Mouse (Mus musculus): ENCODE measurements around the gene Sstr2. TPM values are rescaled to one million over a fixed set of nuclear protein-coding genes. Genes with fewer than 3 reads are reported as not detected.
A peak's percentile ranks its signal among the peaks of the same experiment; 100 is the strongest.
"Not testable (repeated sequence)": the region's sequence is repeated elsewhere in the genome, so short reads cannot be mapped to it uniquely, and the experiment has no call there.

Gene Sstr2
- polyA plus RNA-seq, 1 experiment = 0.86 TPM

DNA sequence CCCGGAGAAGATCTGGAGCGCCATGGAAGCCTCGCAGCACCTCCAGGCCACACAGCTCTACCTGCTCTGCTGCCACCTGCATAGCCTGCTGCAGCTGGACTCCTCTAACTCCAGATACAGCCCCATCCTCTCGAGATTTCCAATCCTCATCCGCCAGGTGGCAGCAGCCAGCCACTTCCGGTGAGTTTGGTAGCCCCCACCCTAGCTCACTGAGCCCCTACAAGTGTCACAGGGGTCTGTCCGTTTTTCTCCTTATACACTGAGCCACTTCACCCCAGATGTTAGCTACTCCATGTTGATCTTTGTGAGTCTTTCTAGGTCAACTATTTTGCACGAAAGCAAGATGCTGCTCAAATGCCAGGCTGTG lies 32.7 kb downstream of the Sstr2 start:
- TF ChIP-seq POLR2A (IDR thresholded peaks at IDR 0.05; ENCODE audit: low read depth, low read length) (no peak), CTCF (IDR thresholded peaks at IDR 0.05; ENCODE audit: borderline replicate concordance, insufficient read depth, low read length) (peak; percentile 30; the same call in 1 of the 2 replicates)
- peaks cover 15% of the 10 kb centered on the region for H3K4me1 ChIP-seq (ENCODE audit: control insufficient read depth, insufficient read depth, low read length)
- no peak overlapping the region for H3K4me3 ChIP-seq (ENCODE audit: insufficient read depth, low read length)
- H3K27ac ChIP-seq (ENCODE audit: insufficient read depth, low read length) = no peak overlapping the region

GRCm38 (mm10) chr11:113652516-113652915 lies 33.4 kb downstream of the Sstr2 start:
- Histone ChIP-seq H3K4me1 (ENCODE audit: control insufficient read depth, insufficient read depth, low read length) (peaks cover 15% of the 10 kb centered on the region), H3K27ac (ENCODE audit: insufficient read depth, low read length) (no peak overlapping the region), H3K4me3 (ENCODE audit: insufficient read depth, low read length) (no peak overlapping the region)
- TF ChIP-seq POLR2A (IDR thresholded peaks at IDR 0.05; ENCODE audit: low read depth, low read length) (no peak), CTCF (IDR thresholded peaks at IDR 0.05; ENCODE audit: borderline replicate concordance, insufficient read depth, low read length) (no peak)

DNA sequence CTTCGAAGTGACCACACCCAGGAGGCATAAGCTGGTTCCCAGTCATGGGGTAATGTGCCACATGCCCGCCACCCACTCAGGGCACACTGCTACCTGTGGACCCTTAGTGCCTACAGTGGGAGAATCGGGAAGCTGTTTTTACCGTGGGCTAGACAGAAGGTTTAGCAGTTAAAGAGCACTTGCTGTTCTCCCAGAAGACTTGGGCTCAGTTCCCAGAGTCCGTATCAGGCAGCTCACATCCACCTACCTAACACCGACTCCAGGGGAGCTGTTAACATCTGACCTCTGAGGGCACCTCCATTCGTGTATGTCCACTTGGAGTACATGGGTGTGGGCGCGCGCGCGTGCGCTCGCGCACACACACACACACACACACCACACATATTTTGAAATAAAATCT lies 35.0 kb downstream of the Sstr2 start:
- peaks cover 15% of the 10 kb centered on the region for H3K4me1 ChIP-seq (ENCODE audit: control insufficient read depth, insufficient read depth, low read length)
- no peak overlapping the region for H3K4me3 ChIP-seq (ENCODE audit: insufficient read depth, low read length)
- TF ChIP-seq POLR2A (IDR thresholded peaks at IDR 0.05; ENCODE audit: low read depth, low read length) = no peak
- no peak for TF ChIP-seq CTCF (IDR thresholded peaks at IDR 0.05; ENCODE audit: borderline replicate concordance, insufficient read depth, low read length)
- peak overlapping the region; percentile 72 for H3K27ac ChIP-seq (ENCODE audit: insufficient read depth, low read length)

- Histone ChIP-seq H3K4me1 (ENCODE audit: control insufficient read depth, insufficient read depth, low read length) (peaks cover 15% of the 10 kb centered on the region), H3K27ac (ENCODE audit: insufficient read depth, low read length) (peak overlapping the region; percentile 72), H3K4me3 (ENCODE audit: insufficient read depth, low read length) (no peak overlapping the region)
- TF ChIP-seq CTCF (IDR thresholded peaks at IDR 0.05; ENCODE audit: borderline replicate concordance, insufficient read depth, low read length) (no peak), POLR2A (IDR thresholded peaks at IDR 0.05; ENCODE audit: low read depth, low read length) (no peak)
Observed at GRCm38 (mm10) chr11:113654561-113655270, 35.6 kb downstream of the Sstr2 start.

DNA sequence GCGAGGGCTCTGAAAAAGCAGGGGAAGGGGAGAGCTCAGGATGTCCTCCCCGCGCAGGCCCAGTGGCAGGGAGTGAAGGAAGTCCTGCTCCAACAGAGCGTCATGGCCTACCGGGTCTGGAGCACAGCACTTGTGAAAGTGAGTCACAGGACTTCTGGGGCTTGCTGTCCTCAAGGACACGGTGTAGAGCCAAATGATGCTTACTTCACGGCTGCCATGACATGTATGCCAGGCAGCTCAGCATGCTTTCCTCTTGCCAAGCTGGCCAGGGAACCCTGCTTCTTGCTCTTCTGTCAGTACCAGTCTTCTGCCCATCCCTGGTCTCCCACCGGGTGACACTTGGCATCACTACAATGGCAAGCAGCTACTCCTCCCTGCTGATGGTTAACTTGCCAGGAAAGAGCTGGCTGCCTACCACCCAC lies 37.4 kb downstream of the Sstr2 start:
- Histone ChIP-seq H3K27ac (ENCODE audit: insufficient read depth, low read length) (no peak overlapping the region), H3K4me3 (ENCODE audit: insufficient read depth, low read length) (no peak overlapping the region), H3K4me1 (ENCODE audit: control insufficient read depth, insufficient read depth, low read length) (peaks cover 15% of the 10 kb centered on the region)
- TF ChIP-seq POLR2A (IDR thresholded peaks at IDR 0.05; ENCODE audit: low read depth, low read length) (no peak), CTCF (IDR thresholded peaks at IDR 0.05; ENCODE audit: borderline replicate concordance, insufficient read depth, low read length) (no peak)

DNA sequence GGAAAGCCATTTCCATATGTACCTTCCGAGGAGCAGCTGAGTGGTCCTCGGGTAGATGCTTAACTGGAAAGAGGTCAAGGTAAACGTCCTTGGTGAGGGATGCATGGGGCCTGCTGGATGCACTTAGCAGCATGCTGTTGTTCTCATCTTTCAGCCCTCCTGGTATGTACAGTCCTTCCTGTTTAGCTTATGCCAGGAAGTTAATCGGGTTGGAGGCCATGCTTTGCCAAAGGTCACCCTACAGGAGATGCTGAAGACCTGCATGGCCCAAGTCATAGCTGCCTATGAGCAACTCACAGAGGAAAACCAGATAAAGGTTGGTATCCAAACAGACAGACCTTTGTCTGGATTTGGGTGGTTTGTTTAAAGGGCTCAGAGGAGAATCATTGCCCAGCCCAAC lies 38.1 kb downstream of the Sstr2 start:
- peaks cover 15% of the 10 kb centered on the region for H3K4me1 ChIP-seq (ENCODE audit: control insufficient read depth, insufficient read depth, low read length)
- TF ChIP-seq CTCF (IDR thresholded peaks at IDR 0.05; ENCODE audit: borderline replicate concordance, insufficient read depth, low read length) (no peak), POLR2A (IDR thresholded peaks at IDR 0.05; ENCODE audit: low read depth, low read length) (no peak)

GRCm38 (mm10) chr11:113658319-113658718 lies 39.2 kb downstream of the Sstr2 start:
- H3K4me1 ChIP-seq (ENCODE audit: control insufficient read depth, insufficient read depth, low read length) = peaks cover 15% of the 10 kb centered on the region
- TF ChIP-seq CTCF (IDR thresholded peaks at IDR 0.05; ENCODE audit: borderline replicate concordance, insufficient read depth, low read length) = no peak
- TF ChIP-seq POLR2A (IDR thresholded peaks at IDR 0.05; ENCODE audit: low read depth, low read length) = no peak
- no peak overlapping the region for H3K27ac ChIP-seq (ENCODE audit: insufficient read depth, low read length)
- no peak overlapping the region for H3K4me3 ChIP-seq (ENCODE audit: insufficient read depth, low read length)

More for the DNA sequence above, 38.1 kb downstream of the Sstr2 start:
- Histone ChIP-seq H3K27ac (ENCODE audit: insufficient read depth, low read length) (no peak overlapping the region), H3K4me3 (ENCODE audit: insufficient read depth, low read length) (no peak overlapping the region)

GRCm38 (mm10) chr11:113658763-113659162 lies 39.6 kb downstream of the Sstr2 start:
- Histone ChIP-seq H3K27ac (ENCODE audit: insufficient read depth, low read length) (no peak overlapping the region), H3K4me1 (ENCODE audit: control insufficient read depth, insufficient read depth, low read length) (peaks cover 14% of the 10 kb centered on the region), H3K4me3 (ENCODE audit: insufficient read depth, low read length) (no peak overlapping the region)
- TF ChIP-seq CTCF (IDR thresholded peaks at IDR 0.05; ENCODE audit: borderline replicate concordance, insufficient read depth, low read length) = no peak
- no peak for TF ChIP-seq POLR2A (IDR thresholded peaks at IDR 0.05; ENCODE audit: low read depth, low read length)

DNA sequence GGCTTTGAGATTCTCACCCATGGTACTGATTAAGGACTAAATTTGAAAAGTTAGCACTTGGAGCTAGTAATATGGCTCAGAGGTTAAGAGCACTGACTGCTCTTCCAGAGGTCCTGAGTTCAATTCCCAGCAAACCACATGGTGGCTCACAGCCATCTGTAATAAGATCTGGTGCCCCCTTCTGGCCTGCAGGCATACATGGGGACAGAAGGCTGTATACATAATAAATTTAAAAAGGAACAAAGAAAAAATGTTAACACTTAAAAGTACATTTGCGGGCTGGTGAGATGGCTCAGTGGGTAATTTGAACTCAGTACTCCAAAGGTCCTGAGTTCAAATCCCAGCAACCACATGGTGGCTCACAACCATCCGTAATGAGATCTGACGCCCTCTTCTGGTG lies 41.1 kb downstream of the Sstr2 start:
- H3K4me1 ChIP-seq (ENCODE audit: control insufficient read depth, insufficient read depth, low read length); H3K27ac ChIP-seq (ENCODE audit: insufficient read depth, low read length); H3K4me3 ChIP-seq (ENCODE audit: insufficient read depth, low read length): not testable (repeated sequence)

- no peak for TF ChIP-seq CTCF (IDR thresholded peaks at IDR 0.05; ENCODE audit: borderline replicate concordance, insufficient read depth, low read length)
- no peak for TF ChIP-seq POLR2A (IDR thresholded peaks at IDR 0.05; ENCODE audit: low read depth, low read length)
- no peak overlapping the region for H3K4me3 ChIP-seq (ENCODE audit: insufficient read depth, low read length)
- H3K4me1 ChIP-seq (ENCODE audit: control insufficient read depth, insufficient read depth, low read length) = no peaks in the 10 kb centered on the region
- H3K27ac ChIP-seq (ENCODE audit: insufficient read depth, low read length) = no peak overlapping the region
Observed at GRCm38 (mm10) chr11:113660940-113661339, 41.8 kb downstream of the Sstr2 start.
